Mouse (Mus musculus): ENCODE measurements around the gene Rgs3. TPM values are rescaled to one million over a fixed set of nuclear protein-coding genes. Genes with fewer than 3 reads are reported as not detected.

Rgs3 gene
- polyA plus RNA-seq, 2 experiments = 3.6 to 3.9 TPM

DNA sequence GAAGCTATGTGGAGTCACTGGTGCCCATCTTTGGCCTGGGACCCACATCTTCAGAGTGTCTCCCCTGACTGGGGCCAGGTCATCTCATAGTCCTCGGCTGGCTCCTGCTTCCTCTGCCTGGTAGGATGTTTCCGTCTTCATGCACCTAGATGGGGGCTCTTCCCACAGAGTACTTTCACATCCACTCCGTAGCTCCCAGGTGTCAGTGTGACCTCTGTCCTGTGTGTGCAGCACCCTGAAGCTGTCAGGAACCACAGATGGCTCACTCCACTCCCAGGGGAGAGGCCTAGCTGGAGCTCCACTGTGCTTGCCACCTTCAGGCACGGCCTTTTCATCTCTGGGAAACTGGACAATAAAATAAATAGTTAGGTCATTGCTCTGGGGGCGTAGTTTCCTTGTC, 128.5 kb downstream of the Rgs3 start:
- TF ChIP-seq EP300 (IDR thresholded peaks at IDR 0.05; ENCODE audit: low read depth) = no peak
- TF ChIP-seq CTCF (IDR thresholded peaks at IDR 0.05; ENCODE audit: low read depth) = no peak
- 62% methylated on average over 5 of the region's 5 CpGs for WGBS (ENCODE audit: insufficient replicate concordance)
- no peak for ATAC-seq (ENCODE audit: insufficient read depth)

DNA sequence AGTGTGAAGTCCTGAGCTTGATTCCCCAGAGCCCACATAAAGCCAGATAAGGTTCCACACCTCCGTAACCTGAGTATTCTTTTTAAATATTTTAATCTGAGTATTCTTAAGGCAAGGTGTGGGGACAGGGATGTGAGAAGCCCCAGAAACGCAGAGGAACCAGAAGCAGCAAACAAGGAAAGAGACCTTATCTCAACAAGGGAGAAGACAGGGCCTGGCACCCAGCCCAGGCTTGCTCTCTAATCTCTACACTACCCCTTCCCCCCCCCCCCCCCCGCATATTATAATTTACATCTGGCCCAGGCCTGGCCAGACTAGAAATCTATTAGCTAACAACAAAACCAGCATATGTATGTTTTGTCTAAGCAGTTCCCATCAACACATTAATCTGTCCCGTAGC, 131.3 kb downstream of the Rgs3 start:
- Histone ChIP-seq H3K9ac (replicated peaks) (no peak overlapping the region), H3K4me2 (ENCODE audit: low read depth) (no peak overlapping the region), H3K27me3 (ENCODE audit: control insufficient read depth, insufficient read depth, low read length) (no peaks in the 10 kb centered on the region), H3K36me3 (replicated peaks; ENCODE audit: control insufficient read depth, insufficient read depth, low read depth) (no peaks in the 10 kb centered on the region), H3K4me1 (replicated peaks; ENCODE audit: control insufficient read depth in 2 of 2, insufficient read depth in 2 of 2, low read length in 1 of 2) (0 out of 4 replicates have a peak, but pooled peaks cover 0 to 2% of the 10 kb centered on the region in 2 experiments), H3K27ac (no peak overlapping the region), H3K9me3 (ENCODE audit: control insufficient read depth, low read length) (no peaks in the 10 kb centered on the region), H3K4me3 (ENCODE audit: insufficient read depth in 1 of 2, low read depth in 2 of 2, low read length in 2 of 2) (no peak overlapping the region)
- TF ChIP-seq CTCF (IDR thresholded peaks at IDR 0.05; ENCODE audit: low read depth) (no peak), EP300 (IDR thresholded peaks at IDR 0.05; ENCODE audit: low read depth) (no peak)
- DNase-seq (ENCODE audit: low read depth in 3 of 3, low spot score in 3 of 3) = no peak
- 45% methylated on average over 3 of the region's 4 CpGs for WGBS (ENCODE audit: insufficient replicate concordance)
- ATAC-seq (ENCODE audit: insufficient read depth) = no peak

More for the DNA sequence above, 128.5 kb downstream of the Rgs3 start:
- no peaks in the 10 kb centered on the region for H3K27me3 ChIP-seq (ENCODE audit: control insufficient read depth, insufficient read depth, low read length)
- H3K4me1 ChIP-seq (replicated peaks; ENCODE audit: control insufficient read depth in 2 of 2, insufficient read depth in 2 of 2, low read length in 1 of 2) = no peaks in the 10 kb centered on the region; a peak in 1 of 4 replicates
- H3K4me2 ChIP-seq (ENCODE audit: low read depth) = no peak overlapping the region
- H3K4me3 ChIP-seq (ENCODE audit: insufficient read depth in 1 of 2, low read depth in 2 of 2, low read length in 2 of 2) = no peak overlapping the region
- no peak overlapping the region for H3K9ac ChIP-seq (replicated peaks)
- no peak for DNase-seq (ENCODE audit: low read depth in 3 of 3, low spot score in 3 of 3)
- H3K27ac ChIP-seq = no peak overlapping the region
- H3K36me3 ChIP-seq (replicated peaks; ENCODE audit: control insufficient read depth, insufficient read depth, low read depth) = no peaks in the 10 kb centered on the region
- no peaks in the 10 kb centered on the region for H3K9me3 ChIP-seq (ENCODE audit: control insufficient read depth, low read length)

DNA sequence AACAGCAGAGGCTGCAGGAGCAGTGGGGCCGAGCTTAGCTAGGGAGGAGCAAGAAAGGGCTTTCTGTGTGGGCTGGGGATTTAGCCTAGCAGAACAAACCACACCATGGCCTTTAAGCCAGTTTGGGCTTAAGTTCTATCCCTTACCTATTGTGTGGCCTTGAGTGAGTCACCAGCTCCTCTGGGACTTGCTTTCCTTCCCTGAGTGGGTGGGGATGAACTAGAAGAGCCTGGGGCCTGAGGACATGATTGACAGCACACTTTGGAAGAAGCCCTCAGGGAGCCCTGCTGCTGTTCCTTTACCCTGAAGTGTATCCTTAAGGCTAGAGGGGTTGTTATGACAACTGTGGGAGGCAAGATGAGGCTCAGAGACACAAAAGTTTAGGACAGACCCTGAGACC, 132.0 kb downstream of the Rgs3 start:
- WGBS (ENCODE audit: insufficient replicate concordance) = 44% methylated on average over 1 of the region's 1 CpGs
- H3K9me3 ChIP-seq (ENCODE audit: control insufficient read depth, low read length) = no peaks in the 10 kb centered on the region

DNA sequence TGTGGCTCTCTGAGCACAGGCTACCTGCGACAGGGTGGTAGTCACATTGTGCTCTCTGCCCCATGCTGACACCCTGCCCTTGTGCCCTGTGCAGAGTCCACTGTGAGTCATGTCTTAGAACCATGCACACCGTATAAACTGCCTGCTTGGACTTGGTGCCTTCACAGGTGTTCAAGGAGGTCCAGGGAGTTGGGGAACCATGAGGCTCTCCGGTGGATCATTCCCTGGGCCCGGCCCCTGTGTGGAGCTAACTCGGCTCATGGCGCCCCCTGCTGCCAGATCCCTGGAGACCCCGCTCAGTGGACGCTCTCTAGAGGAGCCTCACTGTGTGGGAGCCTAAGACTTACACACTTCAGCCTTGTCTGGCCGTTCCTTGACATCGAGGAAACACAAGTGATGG, 134.2 kb downstream of the Rgs3 start:
- Histone ChIP-seq H3K9ac (replicated peaks) (no peak overlapping the region), H3K27ac (no peak overlapping the region), H3K4me1 (replicated peaks; ENCODE audit: control insufficient read depth in 2 of 2, insufficient read depth in 2 of 2, low read length in 1 of 2) (0 out of 4 replicates have a peak, but pooled peaks cover 0 to 2% of the 10 kb centered on the region in 2 experiments), H3K4me3 (ENCODE audit: insufficient read depth in 1 of 2, low read depth in 2 of 2, low read length in 2 of 2) (no peak overlapping the region), H3K9me3 (ENCODE audit: control insufficient read depth, low read length) (no peaks in the 10 kb centered on the region), H3K4me2 (ENCODE audit: low read depth) (no peak overlapping the region), H3K36me3 (replicated peaks; ENCODE audit: control insufficient read depth, insufficient read depth, low read depth) (no peaks in the 10 kb centered on the region), H3K27me3 (ENCODE audit: control insufficient read depth, insufficient read depth, low read length) (no peaks in the 10 kb centered on the region)
- no peak for ATAC-seq (ENCODE audit: insufficient read depth)
- 29% methylated on average over 10 of the region's 10 CpGs for WGBS (ENCODE audit: insufficient replicate concordance)
- TF ChIP-seq CTCF (IDR thresholded peaks at IDR 0.05; ENCODE audit: low read depth) (peak; percentile 62), EP300 (IDR thresholded peaks at IDR 0.05; ENCODE audit: low read depth) (no peak)
- no peak for DNase-seq (ENCODE audit: low read depth in 3 of 3, low spot score in 3 of 3)

More for the DNA sequence above, 132.0 kb downstream of the Rgs3 start:
- no peaks in the 10 kb centered on the region for H3K27me3 ChIP-seq (ENCODE audit: control insufficient read depth, insufficient read depth, low read length)
- 0 out of 4 replicates have a peak, but pooled peaks cover 0 to 2% of the 10 kb centered on the region in 2 experiments for H3K4me1 ChIP-seq (replicated peaks; ENCODE audit: control insufficient read depth in 2 of 2, insufficient read depth in 2 of 2, low read length in 1 of 2)
- ATAC-seq (ENCODE audit: insufficient read depth) (no peak), DNase-seq (ENCODE audit: low read depth in 3 of 3, low spot score in 3 of 3) (no peak)
- no peak overlapping the region for H3K27ac ChIP-seq
- TF ChIP-seq EP300 (IDR thresholded peaks at IDR 0.05; ENCODE audit: low read depth) (no peak), CTCF (IDR thresholded peaks at IDR 0.05; ENCODE audit: low read depth) (no peak)
- H3K4me2 ChIP-seq (ENCODE audit: low read depth) = no peak overlapping the region
- H3K9ac ChIP-seq (replicated peaks) = no peak overlapping the region
- H3K4me3 ChIP-seq (ENCODE audit: insufficient read depth in 1 of 2, low read depth in 2 of 2, low read length in 2 of 2) = no peak overlapping the region
- H3K36me3 ChIP-seq (replicated peaks; ENCODE audit: control insufficient read depth, insufficient read depth, low read depth) = no peaks in the 10 kb centered on the region

DNA sequence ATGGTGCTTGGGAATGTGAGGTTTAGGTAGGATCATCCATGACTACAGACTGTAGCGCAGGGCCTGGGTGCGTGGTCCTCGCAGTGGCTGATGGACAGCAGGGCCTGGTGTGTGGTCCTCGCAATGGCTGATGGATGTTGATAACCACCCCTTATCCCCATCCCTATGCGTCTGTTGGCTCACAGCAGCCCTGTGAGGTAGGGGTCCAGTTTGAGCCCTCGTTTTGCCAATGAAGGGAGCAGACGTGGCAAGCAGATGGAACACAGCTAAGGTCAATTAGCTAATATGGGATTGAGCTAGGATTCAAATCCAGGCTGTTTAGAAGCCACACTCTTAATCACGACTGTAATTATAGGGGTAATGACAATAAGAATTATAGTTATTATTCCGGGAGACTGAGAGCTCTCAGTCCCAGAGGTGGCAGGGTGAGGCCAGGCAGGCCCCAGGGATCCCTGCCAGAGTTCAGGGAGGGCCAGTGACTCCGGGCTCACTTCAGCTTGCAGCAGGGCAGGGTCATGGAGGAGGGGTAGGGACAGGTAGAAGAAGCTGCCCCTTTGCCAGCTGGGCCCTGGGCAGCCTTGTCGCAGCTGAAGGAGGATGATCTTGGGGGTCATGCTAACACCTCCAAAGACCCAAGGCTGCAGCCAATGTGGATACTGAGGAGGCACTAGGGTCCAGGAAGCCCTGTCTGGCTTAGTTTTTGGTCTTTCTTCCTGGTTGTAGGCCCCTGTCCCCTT, 135.2 kb downstream of the Rgs3 start:
- Histone ChIP-seq H3K9ac (replicated peaks) (no peak overlapping the region), H3K4me1 (replicated peaks; ENCODE audit: control insufficient read depth in 2 of 2, insufficient read depth in 2 of 2, low read length in 1 of 2) (0 out of 4 replicates have a peak, but pooled peaks cover 0 to 2% of the 10 kb centered on the region in 2 experiments), H3K4me2 (ENCODE audit: low read depth) (no peak overlapping the region), H3K4me3 (ENCODE audit: insufficient read depth in 1 of 2, low read depth in 2 of 2, low read length in 2 of 2) (no peak overlapping the region), H3K9me3 (ENCODE audit: control insufficient read depth, low read length) (no peaks in the 10 kb centered on the region), H3K27ac (no peak overlapping the region), H3K36me3 (replicated peaks; ENCODE audit: control insufficient read depth, insufficient read depth, low read depth) (no peaks in the 10 kb centered on the region), H3K27me3 (ENCODE audit: control insufficient read depth, insufficient read depth, low read length) (no peaks in the 10 kb centered on the region)
- TF ChIP-seq CTCF (IDR thresholded peaks at IDR 0.05; ENCODE audit: low read depth) (no peak), EP300 (IDR thresholded peaks at IDR 0.05; ENCODE audit: low read depth) (no peak)
- DNase-seq (ENCODE audit: low read depth in 3 of 3, low spot score in 3 of 3) (no peak), ATAC-seq (ENCODE audit: insufficient read depth) (no peak)
- WGBS (ENCODE audit: insufficient replicate concordance) = 73% methylated on average over 11 of the region's 11 CpGs
